Mouse (Mus musculus) forebrain, embryonic 15.5 days (tissue): ENCODE measurements around the gene Pde5a. TPM values are rescaled to one million over a fixed set of nuclear protein-coding genes. Genes with fewer than 3 reads are reported as not detected.

ENCODE experiments used
- ATAC-seq: fragments of 200-750 bp; cut with Nextera tagmentation; replicated peaks from 2 replicates; pipeline ENCODE4 v1.8.0; 2017; ENCODE audit warnings: mild to moderate bottlenecking, moderate TSS enrichment, moderate library complexity
- H3K27ac ChIP-seq: fragments of 300-500 bp; sonication (generic); replicated peaks from 2 replicates; pipeline ENCODE4 v1.5.1; 2015; ENCODE audit warnings: mild to moderate bottlenecking, inconsistent platforms
- H3K27me3 ChIP-seq: fragments of 300-500 bp; sonication (generic); 2 replicates; pipeline ENCODE4 v1.6.1; 2015; ENCODE audit warnings: inconsistent platforms
- H3K36me3 ChIP-seq: fragments of 300-500 bp; sonication (generic); 2 replicates; pipeline ENCODE4 v1.6.1; 2015; ENCODE audit warnings: mild to moderate bottlenecking, inconsistent platforms
- H3K4me1 ChIP-seq: fragments of 300-500 bp; sonication (generic); 2 replicates; pipeline ENCODE4 v1.6.1; 2015; ENCODE audit warnings: inconsistent platforms
- H3K4me2 ChIP-seq: fragments of 300-500 bp; sonication (generic); replicated peaks from 2 replicates; pipeline ENCODE4 v1.6.1; 2015; ENCODE audit warnings: mild to moderate bottlenecking, inconsistent platforms
- H3K4me3 ChIP-seq: fragments of 300-500 bp; sonication (generic); 2 replicates; pipeline ENCODE4 v1.5.1; 2015; ENCODE audit warnings: mild to moderate bottlenecking, inconsistent platforms
- H3K9ac ChIP-seq: fragments of 300-500 bp; sonication (generic); replicated peaks from 2 replicates; pipeline ENCODE4 v1.6.1; 2015; ENCODE audit warnings: mild to moderate bottlenecking, inconsistent platforms
- H3K9me3 ChIP-seq: fragments of 300-500 bp; sonication (generic); 2 replicates; pipeline ENCODE4 v1.6.1; 2016; ENCODE audit warnings: inconsistent platforms
- WGBS: fragments of 180-500 bp; shearing (Covaris S2); methylation state at CpG from one replicate; pipeline ENCODE4 v1.1.7; 2015; ENCODE audit warnings: mixed read lengths; 5-methylcytosine and 5-hydroxymethylcytosine counted together
- polyA plus RNA-seq: library from polyadenylated mRNA; unstranded; fragments of >200 nt; fragmentation: Nextera tagmentation; extraction: Ambion mirVana; gene quantifications from 2 replicates; pipeline ENCODE4 v1.2.1, GENCODE M21; 2015

Pde5a gene
- polyA plus RNA-seq, 1 experiment from 2014 or later, result 3.0 TPM

GRCm38 (mm10) chr3:122818282-122818681, 89.5 kb downstream of the Pde5a start:
- WGBS, result 89% methylated on average over 5 of the region's 5 CpGs
- peaks cover 9% of the 10 kb centered on the region; the same call in 1 of the 2 replicates for H3K4me1 ChIP-seq
- no peak for ATAC-seq
- H3K9me3 ChIP-seq, result no peaks in the 10 kb centered on the region
- H3K27ac ChIP-seq, result no peak overlapping the region
- no peak overlapping the region for H3K4me3 ChIP-seq
- H3K9ac ChIP-seq, result no peak overlapping the region
- no peak overlapping the region for H3K4me2 ChIP-seq
- H3K27me3 ChIP-seq, result no peaks in the 10 kb centered on the region
- H3K36me3 ChIP-seq, result no peaks in the 10 kb centered on the region

- ATAC-seq, result no peak
Observed at GRCm38 (mm10) chr3:122820700-122821099, 92.0 kb downstream of the Pde5a start.

GRCm38 (mm10) chr3:122828270-122829058, 99.7 kb downstream of the Pde5a start:
- Histone ChIP-seq H3K36me3 (no peaks in the 10 kb centered on the region), H3K4me3 (no peak overlapping the region), H3K27ac (no peak overlapping the region; the same call in 1 of the 2 replicates), H3K9me3 (no peaks in the 10 kb centered on the region), H3K4me1 (0 out of 2 replicates have a peak, but pooled peaks cover 3% of the 10 kb centered on the region), H3K27me3 (no peaks in the 10 kb centered on the region), H3K9ac (no peak overlapping the region), H3K4me2 (no peak overlapping the region)
- ATAC-seq, result peak; percentile 78
- WGBS, result 87% methylated on average over 11 of the region's 11 CpGs

More at GRCm38 (mm10) chr3:122820700-122821099, 92.0 kb downstream of the Pde5a start:
- H3K9ac ChIP-seq, result no peak overlapping the region
- H3K9me3 ChIP-seq, result no peaks in the 10 kb centered on the region
- no peaks in the 10 kb centered on the region for H3K27me3 ChIP-seq
- H3K27ac ChIP-seq, result no peak overlapping the region
- H3K4me3 ChIP-seq, result no peak overlapping the region
- 53% methylated on average over 4 of the region's 4 CpGs for WGBS
- H3K36me3 ChIP-seq, result no peaks in the 10 kb centered on the region
- H3K4me2 ChIP-seq, result no peak overlapping the region
- H3K4me1 ChIP-seq, result no peaks in the 10 kb centered on the region

- Histone ChIP-seq H3K27me3 (no peaks in the 10 kb centered on the region), H3K36me3 (no peaks in the 10 kb centered on the region), H3K9me3 (no peaks in the 10 kb centered on the region), H3K27ac (no peak overlapping the region), H3K4me3 (no peak overlapping the region), H3K9ac (no peak overlapping the region), H3K4me1 (no peaks in the 10 kb centered on the region), H3K4me2 (no peak overlapping the region)
- ATAC-seq, result no peak
- WGBS, result 44% methylated on average over 5 of the region's 5 CpGs
Observed at GRCm38 (mm10) chr3:122834519-122834918, 105.8 kb downstream of the Pde5a start.

GRCm38 (mm10) chr3:122835097-122835850, 106.5 kb downstream of the Pde5a start:
- no peaks in the 10 kb centered on the region for H3K36me3 ChIP-seq
- no peak overlapping the region for H3K9ac ChIP-seq
- no peak for ATAC-seq
- H3K4me1 ChIP-seq, result no peaks in the 10 kb centered on the region
- no peak overlapping the region for H3K4me2 ChIP-seq
- no peaks in the 10 kb centered on the region for H3K27me3 ChIP-seq
- no peak overlapping the region for H3K27ac ChIP-seq
- no peak overlapping the region for H3K4me3 ChIP-seq
- 80% methylated on average over 8 of the region's 8 CpGs for WGBS
- H3K9me3 ChIP-seq, result no peaks in the 10 kb centered on the region

GRCm38 (mm10) chr3:122837639-122838038, 108.9 kb downstream of the Pde5a start:
- no peak overlapping the region for H3K4me3 ChIP-seq
- WGBS, result 81% methylated on average over 2 of the region's 2 CpGs
- H3K9me3 ChIP-seq, result no peaks in the 10 kb centered on the region
- H3K4me1 ChIP-seq, result no peaks in the 10 kb centered on the region
- no peak overlapping the region for H3K4me2 ChIP-seq
- H3K9ac ChIP-seq, result no peak overlapping the region
- no peak overlapping the region for H3K27ac ChIP-seq
- no peaks in the 10 kb centered on the region for H3K27me3 ChIP-seq
- no peak for ATAC-seq
- no peaks in the 10 kb centered on the region for H3K36me3 ChIP-seq

GRCm38 (mm10) chr3:122848410-122849034, 119.8 kb downstream of the Pde5a start:
- H3K27me3 ChIP-seq, result no peaks in the 10 kb centered on the region
- no peaks in the 10 kb centered on the region for H3K9me3 ChIP-seq
- no peak overlapping the region for H3K4me3 ChIP-seq
- no peak for ATAC-seq
- H3K4me2 ChIP-seq, result no peak overlapping the region
- WGBS, result 87% methylated on average over 5 of the region's 5 CpGs
- H3K36me3 ChIP-seq, result peaks cover 6% of the 10 kb centered on the region; the same call in 1 of the 2 replicates
- H3K4me1 ChIP-seq, result no peaks in the 10 kb centered on the region
- no peak overlapping the region for H3K27ac ChIP-seq
- H3K9ac ChIP-seq, result no peak overlapping the region

- Histone ChIP-seq H3K4me1 (no peaks in the 10 kb centered on the region), H3K27me3 (no peaks in the 10 kb centered on the region), H3K4me2 (no peak overlapping the region), H3K27ac (no peak overlapping the region), H3K36me3 (no peaks in the 10 kb centered on the region), H3K4me3 (no peak overlapping the region), H3K9me3 (no peaks in the 10 kb centered on the region), H3K9ac (no peak overlapping the region)
- WGBS, result 51% methylated on average over 11 of the region's 11 CpGs
- ATAC-seq, result no peak
Observed at GRCm38 (mm10) chr3:122855149-122855548, 126.4 kb downstream of the Pde5a start.

GRCm38 (mm10) chr3:122859829-122860228, 131.1 kb downstream of the Pde5a start:
- Histone ChIP-seq H3K27me3 (no peaks in the 10 kb centered on the region), H3K4me1 (no peaks in the 10 kb centered on the region), H3K4me3 (no peak overlapping the region), H3K9me3 (no peaks in the 10 kb centered on the region), H3K9ac (no peak overlapping the region), H3K36me3 (no peaks in the 10 kb centered on the region), H3K4me2 (no peak overlapping the region), H3K27ac (no peak overlapping the region)
- ATAC-seq, result no peak
- 82% methylated on average over 2 of the region's 2 CpGs for WGBS

- Histone ChIP-seq H3K4me3 (no peak overlapping the region), H3K4me1 (no peaks in the 10 kb centered on the region), H3K27me3 (no peaks in the 10 kb centered on the region), H3K27ac (no peak overlapping the region), H3K4me2 (no peak overlapping the region), H3K9ac (no peak overlapping the region), H3K36me3 (no peaks in the 10 kb centered on the region), H3K9me3 (no peaks in the 10 kb centered on the region)
- ATAC-seq, result no peak
- 92% methylated on average over 12 of the region's 12 CpGs for WGBS
Observed at GRCm38 (mm10) chr3:122860573-122861498, 132.1 kb downstream of the Pde5a start.

GRCm38 (mm10) chr3:122865092-122865491, 136.3 kb downstream of the Pde5a start:
- no peak overlapping the region for H3K4me3 ChIP-seq
- H3K27me3 ChIP-seq, result no peaks in the 10 kb centered on the region
- H3K9me3 ChIP-seq, result no peaks in the 10 kb centered on the region
- H3K36me3 ChIP-seq, result no peaks in the 10 kb centered on the region
- H3K27ac ChIP-seq, result no peak overlapping the region
- 79% methylated on average over 4 of the region's 4 CpGs for WGBS
- no peaks in the 10 kb centered on the region for H3K4me1 ChIP-seq
- no peak overlapping the region for H3K9ac ChIP-seq
- no peak for ATAC-seq
- no peak overlapping the region for H3K4me2 ChIP-seq
